Mouse (Mus musculus) bone marrow macrophage, adult 2 months (primary cell): ENCODE data around the gene Ei24. TPM values are rescaled to one million over a fixed set of nuclear protein-coding genes. Genes with fewer than 3 reads are reported as not detected.
A peak's percentile ranks its signal among the peaks of the same experiment; 100 is the strongest.

ENCODE experiments used
- H3K27ac ChIP-seq: 2 replicates; pipeline ENCODE4 v1.5.1; 2012; ENCODE audit warnings: low read depth, low read length; ENCODE audit not compliant: insufficient read depth
- H3K4me1 ChIP-seq: 2 replicates; pipeline ENCODE4 v1.6.1; 2012; ENCODE audit warnings: low read length; ENCODE audit not compliant: control insufficient read depth, insufficient read depth
- H3K4me3 ChIP-seq: 2 replicates; pipeline ENCODE4 v1.5.1; 2012; ENCODE audit warnings: mild to moderate bottlenecking, low read length, moderate library complexity; ENCODE audit not compliant: insufficient read depth
- CTCF ChIP-seq: IDR thresholded peaks from 2 replicates; pipeline ENCODE4 v1.5.1; 2012; ENCODE audit warnings: low read depth, mild to moderate bottlenecking, low read length, moderate library complexity
- POLR2A ChIP-seq: IDR thresholded peaks from 2 replicates; pipeline ENCODE4 v1.6.1; 2012; ENCODE audit warnings: mild to moderate bottlenecking, low read depth, low read length, borderline replicate concordance
- polyA plus RNA-seq: library from polyadenylated mRNA; stranded (reverse); fragments of >200 nt; gene quantifications from 2 replicates; pipeline ENCODE4 v1.2.4, GENCODE M21; 2012; ENCODE audit not compliant: missing spikeins, insufficient read depth, insufficient read length

Ei24 gene
- polyA plus RNA-seq, 1 experiment: 58.8 TPM

DNA sequence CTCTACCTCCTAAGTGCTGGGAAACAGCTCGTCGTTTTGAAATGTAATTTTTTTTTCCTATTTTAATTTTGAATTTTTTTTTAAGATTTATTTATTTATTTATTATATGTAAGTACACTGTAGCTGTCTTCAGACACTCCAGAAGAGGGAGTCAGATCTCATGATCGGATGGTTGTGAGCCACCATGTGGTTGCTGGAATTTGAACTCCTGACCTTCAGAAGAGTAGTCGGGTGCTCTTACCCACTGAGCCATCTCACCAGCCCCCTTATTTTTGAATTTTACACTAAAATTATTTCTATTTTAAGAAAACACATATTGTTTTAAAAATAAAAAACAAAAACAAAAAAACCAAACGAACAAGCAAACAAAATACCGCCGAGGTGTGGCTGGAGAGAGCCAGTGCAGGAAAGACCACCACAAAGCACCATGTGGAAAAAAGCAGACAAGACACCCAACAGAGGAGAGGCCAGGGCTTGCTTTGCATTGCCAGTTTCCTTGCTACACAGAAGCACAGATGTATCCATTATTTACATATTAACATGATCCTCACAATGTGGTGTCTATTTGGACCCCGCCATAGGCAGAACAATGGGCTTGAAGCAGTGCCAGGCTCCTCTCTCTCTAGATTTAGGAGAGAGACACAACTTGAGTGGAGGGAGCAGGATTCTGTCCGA lies 23.9 kb upstream of the Ei24 start:
- Histone ChIP-seq H3K4me1 (no peaks in the 10 kb centered on the region), H3K27ac (no peak overlapping the region), H3K4me3 (no peak overlapping the region)
- TF ChIP-seq POLR2A (no peak), CTCF (no peak)

GRCm38 (mm10) chr9:36818905-36819304 lies 21.7 kb upstream of the Ei24 start:
- Histone ChIP-seq H3K4me1 (no peaks in the 10 kb centered on the region), H3K4me3 (no peak overlapping the region), H3K27ac (no peak overlapping the region)
- no peak for TF ChIP-seq POLR2A
- TF ChIP-seq CTCF: no peak

GRCm38 (mm10) chr9:36814486-36814885 lies 17.3 kb upstream of the Ei24 start:
- Histone ChIP-seq H3K4me1 (0 out of 2 replicates have a peak, but pooled peaks cover 2% of the 10 kb centered on the region), H3K27ac (no peak overlapping the region), H3K4me3 (no peak overlapping the region)
- TF ChIP-seq POLR2A (no peak), CTCF (no peak)

DNA sequence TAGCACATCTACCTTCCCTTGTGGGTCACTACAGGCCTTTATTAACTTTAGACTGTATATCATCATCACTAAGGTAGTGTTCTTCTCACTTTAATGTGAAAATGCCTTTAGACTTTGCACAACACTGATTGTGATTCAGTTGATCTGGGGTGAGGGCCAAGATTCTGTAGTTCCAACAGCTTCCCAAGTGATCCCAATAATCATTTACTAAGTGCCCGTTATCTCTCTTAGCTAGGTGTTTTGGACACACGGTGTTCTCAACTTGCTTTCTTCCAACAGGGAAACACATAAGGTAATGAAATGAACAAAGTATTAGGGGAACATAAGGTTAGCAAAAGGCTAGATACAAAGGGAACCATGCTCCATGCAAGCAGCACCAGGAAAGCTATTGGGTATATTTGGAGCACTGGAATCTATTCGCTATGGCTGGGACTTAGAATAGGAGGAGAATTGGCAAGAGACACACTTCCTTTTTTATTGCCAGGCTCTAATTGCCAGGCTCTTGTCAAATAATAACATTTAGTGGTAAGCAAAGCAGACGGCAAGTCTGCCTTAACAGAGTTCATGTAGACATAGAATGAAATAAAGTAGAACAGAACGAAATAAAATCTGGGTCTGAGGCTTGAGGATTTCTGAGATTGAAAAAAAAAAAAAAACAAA lies 11.1 kb upstream of the Ei24 start:
- Histone ChIP-seq H3K4me3 (no peak overlapping the region), H3K4me1 (0 out of 2 replicates have a peak, but pooled peaks cover 2% of the 10 kb centered on the region), H3K27ac (no peak overlapping the region)
- TF ChIP-seq CTCF: no peak
- TF ChIP-seq POLR2A: no peak

GRCm38 (mm10) chr9:36805256-36805975 lies 8.2 kb upstream of the Ei24 start:
- H3K4me1 ChIP-seq: 0 out of 2 replicates have a peak, but pooled peaks cover 2% of the 10 kb centered on the region
- H3K27ac ChIP-seq: no peak overlapping the region
- no peak for TF ChIP-seq CTCF
- no peak for TF ChIP-seq POLR2A
- no peak overlapping the region for H3K4me3 ChIP-seq

- H3K27ac ChIP-seq: no peak overlapping the region
- peaks cover 4% of the 10 kb centered on the region for H3K4me1 ChIP-seq
- TF ChIP-seq CTCF (no peak), POLR2A (no peak)
- H3K4me3 ChIP-seq: no peak overlapping the region
These were observed 6.7 kb upstream of the Ei24 start for GRCm38 (mm10) chr9:36803926-36804325.

GRCm38 (mm10) chr9:36803386-36803785 lies 6.2 kb upstream of the Ei24 start:
- Histone ChIP-seq H3K4me3 (no peak overlapping the region), H3K4me1 (peaks cover 4% of the 10 kb centered on the region), H3K27ac (no peak overlapping the region)
- TF ChIP-seq CTCF (no peak), POLR2A (no peak)

DNA sequence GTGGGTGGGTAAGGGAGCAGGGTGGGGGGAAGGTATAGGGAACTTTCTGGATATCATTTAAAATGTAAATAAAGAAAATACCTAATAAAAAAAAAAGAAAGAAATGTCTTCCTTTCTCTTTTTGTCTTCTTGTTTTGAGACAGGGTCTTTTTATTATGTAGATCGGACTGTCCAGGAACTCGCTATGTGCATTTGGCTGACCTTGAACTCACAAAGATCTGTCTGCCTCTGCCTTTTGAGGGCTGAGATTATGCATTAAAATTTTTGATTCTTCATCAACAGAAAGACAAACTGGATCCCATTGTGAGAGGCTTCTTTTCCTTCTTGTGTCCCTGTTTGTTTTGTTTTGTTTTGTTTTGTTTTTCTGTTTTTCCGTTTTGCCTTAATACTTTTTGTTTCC lies 5.8 kb upstream of the Ei24 start:
- H3K4me1 ChIP-seq: peaks cover 4% of the 10 kb centered on the region
- no peak for TF ChIP-seq CTCF
- TF ChIP-seq POLR2A: no peak
- H3K27ac ChIP-seq: no peak overlapping the region
- H3K4me3 ChIP-seq: no peak overlapping the region

DNA sequence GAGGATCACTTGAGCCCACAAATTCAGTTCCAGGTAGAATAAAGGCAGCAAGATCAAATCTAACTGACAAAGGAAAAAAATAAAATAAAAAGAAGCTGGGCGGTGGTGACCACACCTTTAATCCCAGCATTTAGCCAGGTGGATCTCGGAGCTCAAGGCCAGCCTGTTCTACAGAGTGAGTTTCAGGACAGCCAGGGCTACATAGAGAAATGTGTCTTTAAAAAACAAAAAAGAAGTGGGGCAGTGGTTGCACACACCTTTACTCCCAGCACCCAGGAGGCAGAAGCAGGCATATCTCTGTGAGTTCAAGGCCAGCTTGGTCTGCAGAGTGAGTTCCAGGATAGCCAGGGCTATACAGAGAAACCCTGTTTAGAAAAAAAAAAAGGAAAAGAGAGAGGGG lies 4.8 kb upstream of the Ei24 start:
- no peak overlapping the region for H3K4me3 ChIP-seq
- no peak for TF ChIP-seq POLR2A
- TF ChIP-seq CTCF: no peak
- H3K4me1 ChIP-seq: peaks cover 4% of the 10 kb centered on the region
- no peak overlapping the region for H3K27ac ChIP-seq

DNA sequence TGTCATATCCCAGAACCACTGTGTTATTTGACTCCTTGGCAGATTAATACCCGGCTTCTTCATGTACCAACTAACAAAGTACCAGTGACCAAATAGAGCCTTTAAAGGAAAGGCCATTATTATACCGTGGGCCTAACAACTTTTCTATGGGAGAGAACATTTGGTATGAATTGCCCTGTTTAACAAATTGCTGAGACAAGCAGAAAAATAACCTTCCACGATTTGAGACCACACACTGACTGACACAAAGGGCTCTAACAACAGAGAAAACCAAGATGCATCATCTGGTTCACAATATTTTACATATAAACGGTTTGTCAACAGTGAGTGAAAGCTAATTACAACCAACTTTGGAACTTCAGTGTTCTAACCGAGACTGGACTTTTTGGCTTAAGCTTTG lies 969 bp downstream of the Ei24 start:
- Histone ChIP-seq H3K4me1 (peaks cover 11% of the 10 kb centered on the region), H3K27ac (no peak overlapping the region), H3K4me3 (peak overlapping the region; percentile 95)

More for the DNA sequence above, 969 bp downstream of the Ei24 start:
- no peak for TF ChIP-seq CTCF
- TF ChIP-seq POLR2A: no peak
